Mouse (Mus musculus) kidney, postnatal 36 days (tissue): ENCODE data around the gene Ralgapa2.
"Not testable (repeated sequence)": the region's sequence is repeated elsewhere in the genome, so short reads cannot be mapped to it uniquely, and the experiment has no call there.

Experiments
- DNase-seq, 2 experiments: peaks; one replicate each; pipeline ENCODE4 v3.0.0; 2021 to 2022; ENCODE audit warnings: mixed read lengths in 2 of 2

Ralgapa2 gene

DNA sequence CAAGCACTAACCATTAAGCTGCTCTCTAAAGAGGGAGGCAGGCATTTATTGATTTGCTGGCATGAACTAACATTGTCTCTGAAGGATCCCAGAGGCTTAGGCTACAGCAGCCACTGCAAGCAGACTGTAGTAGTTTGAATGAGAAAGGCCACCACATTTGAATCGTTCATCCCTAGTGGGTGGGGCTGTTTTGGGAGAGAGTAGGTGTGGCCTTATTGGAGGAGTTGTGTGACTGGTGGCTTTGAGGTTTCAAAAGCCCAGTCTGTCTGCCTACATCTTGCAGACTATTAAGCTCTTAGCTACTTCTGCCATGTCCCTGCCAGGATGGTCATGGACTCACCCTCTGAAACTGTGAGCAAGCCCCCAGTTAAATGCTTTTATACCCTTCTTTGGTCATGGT lies 15.1 kb downstream of the Ralgapa2 start:
- DNase-seq = no peak

DNA sequence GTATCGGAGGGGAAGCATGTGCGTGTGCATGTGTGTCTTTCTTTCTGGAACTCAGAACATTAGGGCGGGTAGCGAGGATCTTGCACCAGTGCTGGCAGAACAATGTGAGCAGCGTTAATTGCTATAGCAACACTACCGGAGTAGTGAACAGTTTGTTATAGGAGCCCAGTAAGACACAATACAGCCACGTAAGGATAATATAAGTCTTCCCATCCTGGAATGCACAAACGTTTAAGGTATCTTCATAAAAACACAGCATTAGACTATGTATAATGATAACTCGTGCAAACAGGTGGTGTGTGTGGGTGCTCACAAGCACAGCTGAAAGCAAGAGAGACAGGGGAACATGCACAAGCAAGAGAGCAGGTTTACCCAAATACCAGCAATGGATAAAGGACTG lies 16.4 kb downstream of the Ralgapa2 start:
- no peak for DNase-seq

DNA sequence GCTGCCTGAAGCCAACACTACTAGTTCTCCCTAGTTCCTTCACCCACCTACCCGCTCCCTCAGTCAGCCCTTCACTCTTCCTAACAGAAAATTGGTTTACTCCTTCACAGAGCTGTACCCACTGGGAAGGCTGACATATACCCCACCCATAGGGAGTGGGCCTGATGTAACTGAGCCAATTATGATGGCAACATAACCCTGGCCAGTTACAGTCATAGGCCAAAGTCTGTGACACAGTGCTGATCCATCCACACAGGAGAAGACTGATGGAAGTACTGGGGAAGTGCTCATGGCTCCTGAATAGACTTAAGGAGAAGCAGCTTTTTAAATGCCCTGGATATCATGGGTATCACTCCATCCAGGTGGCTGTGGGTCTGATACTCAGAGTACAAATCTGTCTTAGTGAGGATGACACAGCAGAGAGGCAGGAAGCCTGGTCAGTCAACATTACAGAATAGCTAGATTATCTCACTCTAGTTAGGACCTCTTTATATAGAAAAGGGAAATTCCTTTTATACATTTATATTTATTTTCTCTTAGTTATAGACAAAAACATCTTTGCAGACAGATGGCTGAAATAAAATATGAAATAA lies 18.7 kb downstream of the Ralgapa2 start:
- no peak for DNase-seq

DNA sequence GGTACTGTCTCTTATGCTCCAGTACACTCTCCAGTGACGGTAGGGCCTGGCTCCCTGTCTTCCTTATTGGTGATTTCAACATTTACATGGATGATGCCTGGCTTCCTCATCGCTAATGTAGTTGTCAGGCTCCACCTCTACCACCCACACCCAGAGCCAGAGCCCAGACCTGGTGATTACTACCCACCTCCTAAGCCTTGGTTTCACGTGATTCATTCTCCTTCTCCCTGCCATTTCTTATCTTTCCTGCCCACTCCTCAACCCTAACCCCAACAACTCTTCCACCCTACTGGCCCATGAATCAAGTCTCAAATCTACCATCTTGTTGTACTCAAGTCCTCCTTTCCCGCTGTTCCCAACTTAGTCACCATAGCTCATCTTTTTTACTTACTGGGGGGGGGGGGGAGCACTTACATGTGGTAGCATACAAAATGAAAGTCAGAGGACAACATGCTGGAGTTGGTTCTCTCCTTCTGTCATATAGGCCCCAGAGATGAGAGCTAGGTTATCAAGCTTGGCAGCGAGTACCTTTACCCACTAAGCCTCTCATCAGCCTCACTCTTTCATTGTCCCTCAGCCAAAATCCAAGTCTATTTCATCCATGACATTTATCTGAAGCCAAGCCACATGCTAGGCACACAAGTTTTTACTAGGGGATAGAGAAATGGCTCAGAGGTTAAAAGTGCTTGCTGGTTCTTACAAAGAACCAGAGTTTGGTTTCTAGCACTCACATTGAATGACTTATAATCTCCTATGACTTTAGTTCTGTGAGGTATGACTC lies 20.1 kb downstream of the Ralgapa2 start:
- DNase-seq = no peak

DNA sequence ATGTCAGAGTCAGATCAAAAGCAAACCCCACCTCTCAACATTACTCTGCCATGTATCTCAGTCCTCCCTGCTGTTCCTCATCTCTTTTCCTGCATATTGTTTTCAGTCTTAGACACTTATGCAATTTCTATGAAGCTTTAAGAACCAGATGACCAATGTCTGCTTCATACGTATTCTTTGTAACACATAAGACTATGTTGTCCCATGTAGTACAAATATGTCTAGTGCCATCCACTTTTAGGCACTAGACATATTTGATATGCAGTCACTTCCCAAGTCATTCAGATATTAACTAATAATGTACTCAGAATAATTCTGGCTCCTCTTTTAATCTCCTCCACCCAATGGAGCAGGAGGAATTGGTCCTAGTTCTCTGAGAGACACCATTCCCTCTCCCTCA lies 21.2 kb downstream of the Ralgapa2 start:
- no peak for DNase-seq

DNA sequence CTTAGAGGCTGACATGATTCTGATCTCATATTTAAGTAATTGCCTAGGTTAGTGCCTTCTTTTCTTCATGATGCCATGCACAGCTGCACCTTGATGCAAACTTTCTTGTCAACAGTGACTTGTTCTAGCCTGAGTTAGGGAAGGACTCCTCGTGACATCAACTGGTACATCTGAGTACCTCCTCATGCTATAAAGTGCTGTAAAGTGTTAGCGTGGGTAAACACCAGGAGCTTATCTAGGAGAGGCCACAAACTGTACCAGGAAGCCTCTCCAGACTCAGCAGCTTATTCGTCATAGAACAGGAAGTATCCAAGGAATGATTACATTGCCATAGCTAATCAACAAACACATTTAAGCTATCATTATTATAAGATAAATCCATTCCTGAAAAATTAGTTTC lies 23.9 kb downstream of the Ralgapa2 start:
- DNase-seq = no peak

DNA sequence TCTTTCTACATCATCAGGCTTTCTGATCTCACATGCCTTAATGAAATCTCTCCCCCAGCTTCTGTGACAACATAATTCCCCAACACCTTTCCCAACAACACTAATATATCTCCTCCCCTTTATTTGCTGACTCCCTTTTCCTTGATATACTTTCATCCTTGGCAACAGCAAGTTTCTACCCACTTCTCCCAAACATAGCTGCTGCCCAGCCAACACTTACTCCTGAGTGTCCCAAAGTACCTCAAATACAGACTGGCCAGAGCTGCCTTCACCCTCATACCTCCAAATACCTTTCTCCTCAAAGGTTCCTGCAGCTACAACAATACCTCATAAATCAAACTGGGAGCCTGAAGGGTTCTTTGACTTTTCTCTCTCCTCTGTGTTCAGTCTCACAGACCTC lies 29.3 kb downstream of the Ralgapa2 start:
- no peak for DNase-seq

DNA sequence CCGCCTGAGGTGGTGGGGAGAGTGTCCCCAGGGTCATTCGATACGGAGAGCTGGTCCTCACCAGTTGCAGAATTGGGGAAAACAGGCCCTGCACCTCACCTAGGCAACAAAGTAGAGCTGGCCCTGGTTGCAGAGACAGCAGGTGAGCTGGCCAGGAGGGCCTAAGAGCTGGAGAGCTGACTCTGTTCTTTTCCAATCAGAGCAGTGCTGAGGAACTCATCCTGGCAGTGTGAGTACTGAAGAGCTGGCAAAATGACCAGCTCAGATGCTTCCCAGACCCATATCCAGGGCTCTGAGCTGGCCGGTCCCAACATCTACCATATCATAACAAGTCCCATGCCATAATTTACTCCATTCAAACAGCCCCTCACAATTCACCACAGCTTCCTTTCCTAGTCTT lies 34.7 kb downstream of the Ralgapa2 start:
- DNase-seq = no peak

DNA sequence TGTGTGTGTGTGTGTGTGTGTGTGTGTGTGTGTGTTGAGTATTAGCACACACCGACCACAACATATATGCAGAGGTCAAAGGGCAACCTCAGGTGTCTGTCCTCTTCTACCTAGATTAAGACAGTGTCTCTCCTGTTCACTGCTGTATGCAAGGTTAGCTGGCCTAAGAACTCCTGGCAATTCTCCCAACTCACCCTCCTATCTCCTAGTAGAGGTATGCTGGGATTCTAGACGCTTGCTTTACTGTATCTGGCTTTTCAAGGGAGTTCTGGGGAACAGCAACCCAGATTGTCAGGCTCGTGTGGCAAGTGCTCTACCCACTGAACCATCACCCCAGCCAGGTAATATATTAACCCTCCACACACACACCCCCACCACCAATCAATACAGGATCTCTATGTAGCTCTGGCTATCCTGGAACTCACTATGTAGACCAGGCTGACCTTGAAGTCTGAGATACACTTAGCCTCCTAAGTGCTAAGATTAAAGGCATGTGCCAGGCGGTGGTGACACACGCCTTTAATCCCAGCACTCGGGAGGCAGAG lies 35.6 kb downstream of the Ralgapa2 start:
- DNase-seq = no peak

DNA sequence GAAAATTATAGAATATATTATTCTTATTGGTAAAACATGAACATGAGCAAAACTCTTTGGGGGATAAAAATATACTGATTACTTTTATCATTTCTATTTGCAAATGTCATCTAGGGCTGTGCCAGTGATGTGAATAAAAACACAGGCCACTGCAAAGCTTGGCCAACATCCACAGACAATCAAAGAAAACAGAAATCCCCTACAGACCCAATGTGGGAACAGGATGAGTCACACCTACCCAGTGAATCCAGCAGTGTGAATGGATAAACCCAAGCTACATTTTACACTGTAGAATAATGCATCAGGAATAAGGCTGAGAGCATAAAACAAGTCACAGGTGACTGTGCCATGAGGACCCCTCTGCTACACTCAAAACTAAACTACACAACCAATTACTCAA lies 36.1 kb downstream of the Ralgapa2 start:
- no peak for DNase-seq

DNA sequence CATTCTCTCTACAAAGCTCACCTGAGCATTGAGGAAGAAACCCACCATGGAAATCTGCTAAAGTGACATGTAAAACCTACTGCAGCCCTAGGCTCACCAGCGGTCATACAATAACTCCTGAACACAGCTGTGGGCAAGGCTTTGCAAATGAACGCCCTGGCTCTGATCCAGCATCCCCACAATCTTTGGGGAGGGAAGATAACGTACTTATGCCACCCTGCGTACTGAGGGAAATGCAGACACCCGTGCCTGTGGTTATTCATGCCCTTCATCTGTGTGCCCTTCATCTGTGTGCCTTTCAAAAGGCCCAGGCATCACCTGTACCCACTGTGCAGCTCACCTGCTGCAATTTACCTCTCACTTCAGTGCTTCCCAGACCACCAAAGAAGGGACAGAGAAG lies 41.2 kb downstream of the Ralgapa2 start:
- peak in 1 of 2 experiments; percentile 38 for DNase-seq

DNA sequence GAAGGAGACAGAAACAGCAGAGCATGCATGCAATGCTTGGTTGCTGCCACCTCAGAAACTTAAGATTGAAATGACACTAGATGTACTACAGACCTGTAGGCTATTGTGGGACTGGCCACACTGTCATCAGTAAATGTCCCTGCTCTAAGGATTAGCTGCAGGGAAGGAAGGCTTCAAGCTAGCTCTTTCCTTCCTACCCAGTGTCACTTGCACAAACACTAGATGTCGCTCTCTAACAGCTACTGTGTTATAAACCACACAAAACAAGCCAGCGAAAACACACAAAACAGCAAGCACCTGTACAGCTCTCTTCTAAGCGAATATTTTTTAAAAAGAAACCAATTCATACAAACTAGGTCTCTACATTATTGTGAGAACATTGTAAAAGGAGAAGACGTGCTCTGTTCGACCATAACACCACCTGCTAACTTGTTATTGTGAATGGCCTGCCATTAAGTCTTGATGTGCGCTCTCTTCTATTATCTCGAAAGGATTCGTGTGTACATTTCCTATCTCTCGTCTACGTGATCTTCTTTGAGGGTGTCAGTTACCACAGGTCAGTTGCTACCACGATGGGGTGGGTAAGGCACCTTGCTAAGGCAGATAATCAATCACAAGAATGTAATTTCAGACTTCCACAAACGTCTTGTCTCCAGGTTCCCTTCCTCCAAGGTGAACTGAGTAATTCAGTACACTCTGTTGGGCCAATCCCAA lies 42.3 kb downstream of the Ralgapa2 start:
- DNase-seq = peak; percentile 41 to 45

DNA sequence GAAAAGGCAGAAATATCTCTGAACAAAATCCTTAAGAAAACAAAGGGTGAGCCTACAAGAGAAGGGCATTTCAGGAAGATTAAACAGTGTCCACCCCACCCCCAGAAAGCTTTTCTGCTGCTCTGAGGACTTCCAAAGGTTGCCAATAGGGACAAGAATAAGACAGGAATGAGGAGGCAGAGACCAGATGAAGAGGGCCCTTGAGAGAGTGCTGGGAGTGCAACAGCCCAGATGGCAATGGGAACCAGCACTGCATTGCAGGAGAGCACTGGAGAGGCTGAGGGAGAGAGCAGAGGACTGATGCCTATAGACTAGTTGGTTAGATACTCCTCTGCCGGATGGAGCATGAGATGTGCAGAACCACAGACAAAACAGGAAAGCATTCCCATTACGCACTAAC lies 43.2 kb downstream of the Ralgapa2 start:
- no peak for DNase-seq

DNA sequence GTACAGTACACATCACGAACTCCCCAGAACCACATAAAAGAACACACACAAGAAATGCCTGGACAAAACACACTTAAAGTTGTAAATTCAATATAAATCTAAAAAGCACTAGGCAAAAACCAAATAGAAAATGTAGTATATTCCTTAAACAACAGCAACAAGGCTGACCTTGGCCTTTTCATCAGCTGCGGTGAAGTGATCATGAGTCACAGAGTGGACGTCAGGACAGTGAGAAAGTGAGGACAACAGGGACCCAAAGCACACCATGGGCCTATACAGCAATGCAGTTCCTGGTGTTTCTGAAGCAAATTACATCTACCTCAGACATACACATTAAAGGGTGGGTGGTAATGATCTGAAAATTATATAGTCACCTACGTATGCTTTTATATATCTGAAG lies 44.1 kb downstream of the Ralgapa2 start:
- no peak for DNase-seq

DNA sequence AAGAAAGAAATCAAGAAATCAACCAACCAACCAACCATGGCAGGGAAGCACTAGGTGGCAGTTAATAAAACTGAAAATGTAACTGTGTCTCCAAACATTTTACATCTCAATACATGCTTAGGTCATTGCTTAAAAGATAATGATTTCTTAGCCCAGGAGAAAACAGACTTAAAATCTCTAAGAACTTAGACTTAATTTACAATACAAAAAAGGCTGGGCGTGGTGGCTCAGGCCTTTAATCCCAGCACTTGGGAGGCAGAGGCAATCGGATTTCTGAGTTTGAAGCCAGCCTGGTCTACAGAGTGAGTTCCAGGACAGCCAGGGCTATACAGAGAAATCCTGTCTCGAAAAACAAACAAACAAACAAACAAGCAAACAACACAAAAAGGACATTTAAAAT lies 45.3 kb downstream of the Ralgapa2 start:
- not testable (repeated sequence) for DNase-seq

DNA sequence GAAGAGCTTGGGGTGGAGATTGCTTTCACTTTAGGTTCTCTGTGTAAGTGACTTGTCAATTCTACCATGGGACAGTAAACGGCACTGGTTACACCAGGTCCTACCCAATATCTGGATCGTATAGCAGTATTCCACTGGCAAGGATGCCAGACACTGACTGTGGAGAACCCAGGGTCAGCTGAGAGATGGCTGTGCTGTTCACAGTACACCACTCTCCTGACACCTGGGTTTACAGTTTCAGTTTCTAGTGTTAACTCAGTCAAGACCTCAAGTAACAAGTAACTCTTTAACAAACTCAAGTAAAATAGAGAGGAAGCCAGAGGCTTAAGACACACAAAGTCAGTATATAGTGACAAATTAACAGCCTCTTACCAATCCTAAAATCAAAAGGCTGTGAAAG lies 54.6 kb downstream of the Ralgapa2 start:
- peak; percentile 10 to 11 for DNase-seq

DNA sequence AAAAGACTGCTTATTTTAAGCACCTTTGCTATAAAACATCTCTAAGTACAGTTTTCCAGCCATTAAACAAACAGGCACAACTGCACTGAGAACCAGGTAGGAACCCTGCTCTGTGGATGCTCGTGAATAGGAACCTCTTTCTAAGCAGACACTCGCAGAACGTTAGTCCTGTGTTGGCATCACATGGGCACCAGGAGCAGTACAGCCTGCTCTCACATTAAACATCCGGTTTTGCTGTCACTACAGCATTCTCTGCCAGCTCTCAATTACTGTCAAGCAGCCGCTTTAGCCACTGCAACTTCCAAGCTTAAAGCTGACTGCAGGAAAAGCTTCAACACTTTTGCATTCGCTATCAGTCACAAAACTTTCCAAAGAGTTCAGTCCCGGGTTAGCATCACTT lies 55.5 kb downstream of the Ralgapa2 start:
- no peak for DNase-seq

DNA sequence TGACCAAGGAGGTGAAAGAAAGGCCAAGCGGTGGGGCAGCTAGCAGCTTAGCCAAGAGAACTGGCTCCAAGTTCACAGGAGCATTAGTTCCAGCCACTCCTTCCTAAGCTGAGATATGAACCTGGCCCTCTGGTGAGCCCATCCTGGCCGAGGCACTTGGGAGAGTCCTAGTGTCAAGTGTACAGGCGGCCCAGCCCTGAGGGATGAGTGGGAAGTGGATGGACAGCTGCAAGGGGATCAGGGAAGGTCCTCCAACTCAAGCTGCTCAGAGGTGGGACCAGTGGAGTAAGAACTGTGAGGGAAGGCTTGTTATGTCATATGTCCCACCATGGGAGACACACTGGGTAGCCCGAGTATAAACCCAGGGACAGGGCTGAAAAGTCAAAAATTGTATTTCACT lies 56.1 kb downstream of the Ralgapa2 start:
- DNase-seq = no peak

DNA sequence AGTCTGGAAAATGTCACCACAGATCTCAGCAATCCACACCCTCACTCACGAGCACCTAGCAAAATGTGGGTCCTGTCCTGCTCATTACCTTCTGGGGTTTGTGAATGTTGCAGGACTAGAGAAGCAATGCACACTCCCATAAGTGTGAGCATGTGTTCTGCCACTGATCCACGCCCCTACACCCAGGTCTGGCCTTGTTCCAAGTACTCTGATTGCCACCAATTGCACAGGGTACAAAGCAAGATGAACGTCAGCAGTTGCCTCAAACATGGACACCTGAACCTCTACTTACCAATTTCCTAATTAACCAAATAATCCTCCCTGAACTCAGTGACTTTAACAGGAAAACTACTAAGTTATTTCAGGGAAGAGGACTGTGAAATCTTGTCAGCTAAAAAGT lies 68.1 kb downstream of the Ralgapa2 start:
- no peak for DNase-seq

DNA sequence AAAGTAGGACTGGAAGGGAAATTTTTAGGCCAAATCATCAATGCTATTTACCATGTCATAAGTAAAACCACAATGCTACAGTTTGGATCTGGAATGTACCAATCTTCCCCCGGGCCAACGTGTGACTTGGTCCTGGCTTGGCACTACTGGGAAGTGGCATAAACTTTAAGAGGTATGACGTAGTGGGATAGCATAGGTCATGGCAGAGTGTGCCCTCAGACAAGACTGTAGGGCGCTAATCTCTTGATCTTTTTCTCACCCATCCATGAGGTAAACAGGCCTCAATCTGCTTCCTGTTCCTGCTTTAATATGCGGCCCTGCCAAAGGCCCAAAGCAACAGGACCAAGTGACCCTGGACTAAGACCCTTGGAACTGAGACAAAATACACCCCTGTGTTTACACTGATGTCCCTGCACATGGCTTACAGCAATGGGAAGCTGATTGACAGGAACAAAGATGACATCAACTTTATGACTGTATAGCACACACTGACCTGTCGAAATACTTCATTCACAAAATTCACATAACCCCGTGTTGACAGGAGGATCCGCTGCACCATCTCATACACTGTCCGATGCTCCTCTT lies 68.8 kb downstream of the Ralgapa2 start:
- no peak for DNase-seq

DNA sequence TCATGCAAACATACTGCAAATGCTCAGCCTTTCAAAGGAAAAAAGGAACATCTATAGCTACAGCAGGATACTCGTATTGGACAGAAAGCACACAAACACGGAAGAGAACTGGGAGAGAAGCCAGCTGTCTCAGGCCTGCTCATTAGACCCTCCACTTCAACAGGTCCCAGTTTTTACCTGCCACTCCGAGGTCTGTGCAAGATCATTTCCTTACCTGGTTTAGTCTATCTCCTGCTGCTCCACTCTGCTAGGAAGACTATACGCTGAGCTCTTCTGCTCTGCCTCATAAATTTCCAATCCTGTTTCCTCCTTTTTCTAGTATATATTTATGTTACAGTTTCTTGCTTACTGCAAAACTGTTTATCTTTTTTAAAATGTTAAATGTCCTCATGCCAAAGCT lies 70.4 kb downstream of the Ralgapa2 start:
- DNase-seq = no peak

DNA sequence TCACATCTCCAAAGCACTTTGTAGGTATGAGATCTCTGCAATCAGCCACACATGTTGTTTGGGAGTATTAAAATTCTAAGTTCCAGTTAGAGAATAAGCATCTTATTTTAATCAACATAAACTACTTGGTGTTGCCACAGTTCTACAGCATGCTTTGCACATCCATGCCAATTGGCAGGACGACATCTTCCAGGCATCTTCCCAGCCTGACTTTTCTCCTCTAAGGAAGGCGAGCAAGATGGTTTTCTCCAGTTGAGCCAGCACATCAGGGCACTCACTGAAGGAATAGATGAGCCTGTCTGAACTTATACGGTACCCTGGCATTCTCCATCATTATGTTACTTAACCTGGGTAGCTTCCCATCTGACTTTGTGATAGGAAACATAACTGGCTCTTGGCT lies 83.4 kb downstream of the Ralgapa2 start:
- no peak for DNase-seq

DNA sequence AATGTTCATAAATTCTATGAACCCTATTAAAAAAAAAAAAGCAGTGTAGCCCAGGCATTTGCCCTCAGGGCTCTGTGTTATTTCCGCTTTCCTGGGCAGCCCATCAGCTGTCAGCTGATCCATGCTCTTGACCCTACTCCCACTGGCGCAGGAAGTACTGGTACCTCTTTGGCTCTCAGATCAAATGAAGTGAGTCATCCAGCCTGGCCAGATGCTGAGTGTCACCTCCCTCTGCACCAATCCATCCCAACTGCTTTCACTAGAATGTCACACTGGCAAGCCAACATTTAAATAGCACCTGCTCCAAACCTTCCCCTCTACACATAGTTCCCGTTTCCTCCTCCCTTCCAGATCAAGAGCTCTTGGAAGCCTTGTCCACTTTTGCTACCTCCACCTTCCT lies 84.8 kb downstream of the Ralgapa2 start:
- DNase-seq = no peak

DNA sequence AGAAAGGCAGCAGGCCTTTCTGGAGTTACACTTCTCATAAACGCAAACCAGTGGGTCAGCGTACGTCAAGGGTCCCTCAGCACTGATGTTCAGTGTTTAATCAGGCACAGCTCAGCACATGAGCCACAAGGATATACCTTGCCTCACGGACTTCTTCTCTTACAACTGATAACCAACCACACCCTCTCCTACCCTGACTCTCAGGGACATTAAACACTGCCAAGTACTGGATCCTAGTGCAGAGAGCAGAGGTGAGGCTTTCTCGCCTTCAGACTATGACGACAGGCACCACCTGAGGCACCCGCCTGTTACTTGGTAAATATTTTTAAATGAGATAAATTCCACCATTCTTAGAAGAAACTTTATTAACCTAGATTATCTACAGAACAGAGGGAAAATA lies 85.8 kb downstream of the Ralgapa2 start:
- DNase-seq = no peak
